Comparison of ENCODE assay signal across 28 mouse cellular contexts in genomic region chr10:111702435-111702834, GRCm38 (mm10).
"Had no signal": no experiment of that assay in that cellular context is flagged by ENCODE, and none has a peak within 500 bp of the region (broad histone marks: within the 10 kb centered on the region; RNA-seq: fewer than 3 reads in every experiment).

No protein-coding gene starts in this region.

- H3K27ac ChIP-seq: embryonic facial prominence, embryonic 10.5 days; embryonic facial prominence, embryonic 12.5 days; embryonic facial prominence, embryonic 13.5 days; embryonic facial prominence, embryonic 15.5 days; forebrain, embryonic 10.5 days; forebrain, embryonic 12.5 days; forebrain, embryonic 13.5 days; forebrain, embryonic 15.5 days; gastrocnemius, adult 2 months; heart, adult 2 months had no signal

- H3K36me3 ChIP-seq: embryonic facial prominence, embryonic 10.5 days; embryonic facial prominence, embryonic 12.5 days; embryonic facial prominence, embryonic 13.5 days; embryonic facial prominence, embryonic 15.5 days; forebrain, embryonic 10.5 days; forebrain, embryonic 12.5 days; forebrain, embryonic 15.5 days had no signal

- H3K4me2 ChIP-seq: embryonic facial prominence, embryonic 12.5 days; embryonic facial prominence, embryonic 13.5 days; embryonic facial prominence, embryonic 15.5 days; forebrain, embryonic 12.5 days; forebrain, embryonic 13.5 days; forebrain, embryonic 15.5 days had no signal

- H3K27me3 ChIP-seq: embryonic facial prominence, embryonic 12.5 days; embryonic facial prominence, embryonic 13.5 days; embryonic facial prominence, embryonic 15.5 days; forebrain, embryonic 12.5 days; forebrain, embryonic 13.5 days; forebrain, embryonic 15.5 days had no signal

- DNase-seq: cerebellum, adult 2 months; cerebellum, adult 8-10 months; cerebellum, adult 9-10 months; cerebellum, adult 9-11 months; cerebellum, postnatal 10 days; cerebellum, postnatal 14 days; cerebellum, postnatal 25 days; cerebellum, postnatal 36 days; embryo, embryonic 11 days; forebrain, postnatal 0 days; gastrocnemius, adult 2 months; gastrocnemius, postnatal 10 days; gastrocnemius, postnatal 14 days; gastrocnemius, postnatal 25 days; gastrocnemius, postnatal 36 days; heart, adult 18-20 months; heart, adult 2 months had no signal

- ATAC-seq: forebrain, embryonic 13.5 days; forebrain, embryonic 14.5 days; forebrain, embryonic 15.5 days; forebrain, embryonic 16.5 days; forebrain, postnatal 0 days had no signal

- H3K9ac ChIP-seq: embryonic facial prominence, embryonic 12.5 days; embryonic facial prominence, embryonic 13.5 days; embryonic facial prominence, embryonic 15.5 days; forebrain, embryonic 12.5 days; forebrain, embryonic 13.5 days; forebrain, embryonic 15.5 days; forebrain, postnatal 0 days had no signal

- H3K4me3 ChIP-seq: embryonic facial prominence, embryonic 10.5 days; embryonic facial prominence, embryonic 12.5 days; embryonic facial prominence, embryonic 13.5 days; embryonic facial prominence, embryonic 15.5 days; erythroblast, embryonic 14.5 days; forebrain, embryonic 10.5 days; forebrain, embryonic 12.5 days; forebrain, embryonic 13.5 days; forebrain, embryonic 15.5 days; gastrocnemius, adult 2 months; heart, adult 2 months had no signal
